Mouse (Mus musculus) lung, postnatal 14 days (tissue): ENCODE measurements around the gene Mical2.

Source experiments
- DNase-seq: peaks from one replicate; pipeline ENCODE4 v3.0.0; 2021

Gene Mical2

DNA sequence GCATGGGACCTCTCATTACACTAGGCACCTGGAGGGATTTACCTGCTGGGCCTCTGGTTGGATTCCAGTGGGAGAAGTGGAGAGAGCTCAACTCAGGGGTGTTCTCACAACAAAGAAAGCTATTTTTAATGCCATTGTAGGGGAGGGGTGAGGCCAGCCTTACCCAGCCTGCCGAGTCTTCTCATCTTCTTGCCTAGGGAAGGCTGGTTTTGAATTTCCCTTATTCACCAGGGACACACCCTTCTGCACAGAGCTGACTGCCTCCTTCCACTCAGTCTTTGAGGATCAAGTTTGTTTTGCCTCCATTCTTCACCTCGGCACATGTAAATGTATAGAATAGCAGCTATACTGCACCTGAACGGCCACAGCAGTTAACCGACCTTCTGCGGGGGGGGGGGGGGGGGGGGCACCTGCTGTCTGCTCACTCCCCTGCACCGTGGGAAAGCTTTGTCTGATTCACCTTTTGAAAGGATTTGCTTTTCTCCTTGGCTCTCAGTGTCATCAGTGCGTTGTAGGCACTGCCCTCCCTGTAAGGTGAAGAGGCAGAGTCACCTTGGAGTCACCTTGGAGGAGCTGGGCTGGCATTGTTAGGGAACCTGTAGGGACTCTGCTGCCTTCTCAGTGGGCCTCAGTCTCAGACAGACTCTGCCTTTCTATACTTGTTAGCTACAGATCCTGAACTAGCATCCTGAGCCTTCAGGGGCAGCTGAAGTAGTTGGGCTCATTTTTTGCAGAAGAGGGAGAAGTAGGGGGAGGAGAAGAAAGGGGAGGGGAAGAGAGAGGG lies 191.3 kb downstream of the Mical2 start:
- DNase-seq = no peak

DNA sequence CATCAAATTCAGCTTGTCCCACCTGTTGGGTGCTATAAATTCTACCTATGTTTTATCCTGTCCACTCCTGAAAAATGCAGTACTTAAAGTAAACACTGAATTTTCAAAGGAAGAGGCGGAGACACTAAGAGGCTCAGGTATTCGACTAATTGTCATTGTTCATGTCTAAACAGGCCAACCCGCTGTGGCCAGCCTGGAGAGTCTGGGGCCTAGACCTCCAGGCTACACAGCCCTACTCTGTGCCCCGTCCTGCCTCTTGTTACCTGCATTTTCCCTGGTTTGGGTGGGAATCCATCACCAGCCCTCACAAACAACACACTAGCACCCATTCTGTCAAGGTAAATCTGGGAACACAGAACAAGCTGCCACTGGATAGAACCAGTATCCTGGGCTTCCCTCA lies 191.9 kb downstream of the Mical2 start:
- no peak for DNase-seq

DNA sequence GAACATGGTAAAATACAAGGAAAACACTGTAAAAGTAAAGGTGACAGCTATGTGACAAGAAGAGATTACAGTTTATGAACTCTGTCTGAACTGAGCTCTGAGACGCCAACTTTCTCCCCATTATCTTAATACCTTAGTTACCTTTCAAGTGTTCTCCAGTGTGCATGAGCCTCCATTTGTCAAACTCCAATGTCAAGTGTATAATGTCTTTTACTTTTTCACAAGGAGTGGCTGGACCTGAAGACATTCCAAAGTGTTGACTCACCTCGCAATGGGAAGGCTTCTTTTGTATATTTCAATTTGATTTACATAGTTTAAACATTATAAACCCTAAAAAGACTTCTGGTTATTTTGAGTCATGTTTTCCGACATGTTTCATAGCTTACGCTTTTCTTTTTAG lies 197.8 kb downstream of the Mical2 start:
- DNase-seq = no peak

DNA sequence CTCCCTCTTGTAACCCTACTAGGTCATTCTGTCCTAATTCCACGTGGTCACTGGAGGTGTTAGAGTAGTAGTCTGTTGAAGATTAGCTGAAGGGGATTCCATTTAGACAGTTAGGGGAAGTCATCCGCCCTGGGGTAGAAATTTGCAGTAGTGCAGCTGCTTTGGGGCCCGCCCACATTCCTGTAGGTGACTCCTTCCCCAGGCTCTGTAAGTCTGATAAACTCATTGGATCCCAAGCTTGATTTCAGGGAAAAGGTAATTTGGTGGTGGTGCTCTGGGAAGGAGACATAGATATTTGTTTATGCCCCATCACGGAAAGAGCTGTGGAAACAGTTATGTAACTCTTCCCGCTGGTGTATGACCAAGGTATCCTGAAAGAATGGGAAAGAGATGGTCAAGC lies 201.2 kb downstream of the Mical2 start:
- DNase-seq = no peak

DNA sequence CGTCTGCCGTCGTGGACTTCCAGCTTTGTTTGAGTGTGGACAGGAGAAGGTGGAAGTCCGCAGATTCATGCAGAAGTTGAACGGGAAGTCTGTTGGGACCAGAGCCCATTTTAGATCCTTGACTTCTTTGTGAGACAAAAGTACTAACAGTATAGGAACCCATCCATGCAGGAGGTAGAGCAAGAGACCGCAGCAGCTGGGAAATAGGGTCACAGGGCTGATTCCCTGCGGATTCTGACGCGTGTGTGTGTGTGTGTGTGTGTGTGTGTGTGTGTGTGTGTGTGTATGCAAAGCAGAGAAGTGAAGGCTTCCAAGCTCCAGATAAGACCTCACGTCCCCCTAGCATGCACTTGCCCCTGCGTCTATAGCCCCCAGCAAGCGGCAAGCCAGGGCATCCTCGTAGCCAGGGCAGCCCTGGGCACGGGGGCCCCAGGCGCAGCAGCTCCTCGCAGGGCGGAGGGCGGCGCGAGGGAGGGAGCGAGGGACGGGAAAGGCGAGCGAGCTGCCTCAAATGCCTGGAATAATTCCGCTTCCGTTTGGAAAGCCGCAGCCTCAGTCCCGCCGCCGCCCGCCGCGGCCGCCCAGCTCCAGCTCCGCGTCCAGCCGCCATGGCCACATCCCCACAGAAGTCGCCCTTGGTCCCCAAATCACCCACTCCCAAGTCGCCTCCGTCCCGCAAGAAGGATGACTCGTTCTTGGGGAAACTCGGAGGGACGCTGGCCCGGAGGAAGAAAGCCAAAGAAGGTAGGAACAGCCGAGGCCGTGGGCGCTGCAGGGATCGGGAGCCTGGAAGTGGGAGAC lies 201.9 kb downstream of the Mical2 start, which contains the start of gene Parva:
Gene Parva, plus strand, starts transcription at position 149 of the 801 bp plus-strand sequence.
- DNase-seq = peak; percentile 81

DNA sequence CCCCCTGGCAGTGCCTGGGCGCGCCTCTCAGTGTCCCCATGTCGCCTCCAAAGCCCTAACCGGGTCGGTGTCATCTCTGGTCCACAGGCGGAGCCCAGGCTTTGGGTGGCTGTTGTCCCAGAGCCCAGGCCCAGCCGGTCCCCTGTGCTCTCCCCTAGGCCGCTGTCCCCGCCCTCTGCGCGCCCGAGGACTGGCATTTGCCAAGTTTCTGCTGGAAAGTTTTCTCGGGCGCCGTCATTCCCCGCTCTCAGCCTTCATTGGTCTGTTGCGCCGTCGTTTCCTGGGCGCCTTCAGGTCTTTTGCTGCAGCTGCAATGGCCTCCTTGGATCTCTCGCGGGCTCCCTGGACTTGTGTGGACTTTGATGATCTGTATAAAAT lies 202.5 kb downstream of the Mical2 start:
- peak; percentile 91 for DNase-seq

DNA sequence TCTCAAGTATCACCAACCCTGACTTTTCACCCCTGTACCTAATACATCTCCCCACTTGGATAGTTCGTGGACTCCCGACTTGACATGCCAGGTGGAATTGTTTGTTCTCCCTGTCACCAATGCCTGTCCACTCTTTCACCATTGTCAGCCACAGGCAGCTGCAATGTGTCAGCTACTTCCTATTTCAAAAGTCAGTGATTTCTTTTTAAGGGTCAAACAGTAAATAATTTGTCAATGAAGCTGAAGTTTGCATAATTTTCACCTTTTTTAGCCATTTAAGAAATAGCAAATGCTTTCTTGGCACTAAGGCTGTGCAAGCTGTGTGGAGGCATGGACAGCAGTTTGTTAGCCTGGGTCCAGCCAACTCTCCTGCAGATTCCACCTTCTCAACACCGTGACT lies 214.2 kb downstream of the Mical2 start:
- DNase-seq = peak; percentile 18

DNA sequence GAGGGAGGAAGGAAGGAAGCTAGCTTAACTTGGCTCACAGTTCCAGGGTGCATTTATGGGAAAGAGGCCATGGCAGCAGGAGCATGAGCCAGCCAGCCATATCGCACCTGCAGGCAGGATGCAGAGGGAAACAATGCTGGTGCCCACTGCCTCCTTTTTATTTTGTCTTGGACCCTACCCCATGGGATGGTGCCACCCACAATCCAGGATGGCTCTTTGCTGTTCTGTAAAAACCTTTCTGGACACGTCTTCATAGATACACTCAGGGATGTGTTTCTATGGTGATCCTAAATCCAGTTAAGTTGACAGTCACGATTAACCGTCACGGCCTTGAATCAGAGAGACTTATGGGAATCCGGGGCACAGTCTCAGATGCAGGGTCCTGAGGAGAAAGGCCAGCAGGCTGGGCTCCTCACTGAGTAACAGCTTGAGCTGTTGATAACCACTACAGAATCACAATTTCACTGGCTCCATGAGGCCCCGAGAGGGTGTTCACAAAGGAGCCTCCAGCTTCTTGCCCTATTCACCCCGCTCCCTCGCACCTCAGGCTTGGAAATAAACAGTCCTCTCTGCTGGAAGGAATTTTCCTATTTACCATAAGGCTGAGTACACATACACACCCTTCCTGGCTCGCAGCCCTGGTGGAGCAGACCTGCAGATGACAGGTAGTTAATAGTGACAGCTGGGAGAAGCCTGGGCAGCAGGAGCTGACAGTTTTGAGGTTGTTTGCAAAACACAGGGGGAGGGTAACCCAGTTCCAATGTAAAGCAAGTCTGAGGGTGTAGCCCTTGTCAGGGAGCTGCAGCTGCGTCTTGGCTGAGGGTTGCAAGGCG lies 218.7 kb downstream of the Mical2 start:
- peak; percentile 55 for DNase-seq

DNA sequence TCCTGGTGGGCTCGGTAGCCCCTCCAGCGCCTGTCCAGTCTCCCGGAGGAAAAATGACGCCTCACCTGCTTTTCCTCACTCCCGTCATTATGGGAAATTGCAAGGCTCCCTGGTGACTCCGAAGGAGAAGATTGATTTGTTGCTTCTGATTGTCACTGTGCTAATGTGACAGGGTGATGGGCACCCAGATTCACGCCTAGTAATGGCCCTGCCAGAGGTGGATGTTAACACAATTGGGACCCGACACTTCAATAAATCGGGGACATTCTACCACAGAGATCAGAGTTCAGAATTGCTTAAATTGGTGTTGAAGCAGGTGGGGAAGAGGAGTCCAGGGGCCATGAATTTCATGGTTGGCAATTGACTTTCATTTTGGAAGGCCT lies 219.3 kb downstream of the Mical2 start:
- DNase-seq = no peak

DNA sequence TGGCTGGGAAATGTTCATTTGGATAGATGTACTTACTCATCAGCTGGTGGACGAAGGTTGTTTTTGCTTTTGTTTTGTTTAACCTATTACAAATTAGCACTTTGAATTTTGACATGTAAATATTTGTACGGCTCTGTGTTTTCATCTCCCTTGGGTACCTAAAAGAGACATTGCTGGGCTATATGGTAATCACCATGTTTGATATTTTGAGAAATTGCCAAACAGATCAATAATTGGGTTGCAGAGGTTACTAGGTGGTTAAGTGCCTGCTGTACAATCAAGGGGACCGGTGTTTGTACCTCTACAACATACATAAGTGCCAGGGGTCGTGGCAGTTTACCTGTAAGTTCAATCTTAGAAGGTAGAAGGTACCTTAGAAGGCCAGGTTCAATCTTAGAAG lies 220.8 kb downstream of the Mical2 start:
- no peak for DNase-seq

DNA sequence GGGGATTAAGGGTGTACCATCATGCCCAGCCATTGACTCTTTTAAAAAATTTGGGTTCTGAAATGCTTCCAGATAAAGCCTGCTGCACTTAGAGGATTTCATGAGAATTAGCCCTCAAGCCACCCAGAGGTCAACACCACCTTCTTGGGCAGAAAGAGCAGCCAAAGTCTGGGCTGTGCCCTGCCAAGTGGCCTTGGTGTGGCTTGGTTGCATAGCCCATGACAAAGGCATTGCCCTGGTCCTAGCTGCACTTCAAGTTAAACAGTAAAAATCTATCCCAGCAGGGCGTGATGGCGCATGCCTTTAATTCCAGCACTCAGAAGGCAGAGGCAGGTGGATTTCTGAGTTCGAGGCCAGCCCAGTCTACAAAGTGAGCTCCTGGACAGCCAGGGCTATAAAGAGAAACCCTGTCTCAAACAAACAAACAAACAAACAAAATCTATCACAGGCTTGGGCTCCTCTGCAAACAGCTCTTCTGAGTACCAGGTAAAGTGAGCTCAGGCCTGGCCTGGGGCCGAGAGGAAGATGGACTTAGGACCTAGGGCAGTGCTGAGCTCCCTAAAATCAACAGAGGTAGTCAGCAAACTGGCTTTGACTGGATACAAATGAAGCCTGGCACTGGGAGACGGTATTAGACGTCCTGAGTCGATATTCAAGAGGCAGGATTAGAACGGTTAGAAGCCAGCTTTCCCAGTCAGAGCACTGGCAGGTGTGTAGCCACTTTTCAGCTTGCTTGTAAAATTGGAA lies 224.5 kb downstream of the Mical2 start:
- no peak for DNase-seq

DNA sequence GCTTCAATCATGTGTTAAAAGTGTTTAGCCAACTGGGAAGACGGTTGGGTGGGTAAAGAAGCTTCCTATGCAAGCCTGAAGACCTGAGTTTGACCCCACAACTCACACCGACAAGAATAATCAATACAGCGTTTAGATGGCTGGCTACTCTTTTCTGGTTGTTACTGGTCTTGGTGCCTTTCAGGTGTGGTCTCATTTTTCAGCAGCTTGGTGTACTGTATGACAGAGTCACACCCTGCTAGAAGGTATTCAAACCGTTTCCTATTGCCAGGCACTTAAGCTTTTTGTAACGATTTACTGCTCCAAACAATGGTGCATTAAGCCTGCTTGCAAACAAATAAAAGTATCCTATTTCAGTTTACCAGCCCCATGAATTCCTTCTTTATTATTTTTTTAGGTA lies 226.8 kb downstream of the Mical2 start:
- no peak for DNase-seq

DNA sequence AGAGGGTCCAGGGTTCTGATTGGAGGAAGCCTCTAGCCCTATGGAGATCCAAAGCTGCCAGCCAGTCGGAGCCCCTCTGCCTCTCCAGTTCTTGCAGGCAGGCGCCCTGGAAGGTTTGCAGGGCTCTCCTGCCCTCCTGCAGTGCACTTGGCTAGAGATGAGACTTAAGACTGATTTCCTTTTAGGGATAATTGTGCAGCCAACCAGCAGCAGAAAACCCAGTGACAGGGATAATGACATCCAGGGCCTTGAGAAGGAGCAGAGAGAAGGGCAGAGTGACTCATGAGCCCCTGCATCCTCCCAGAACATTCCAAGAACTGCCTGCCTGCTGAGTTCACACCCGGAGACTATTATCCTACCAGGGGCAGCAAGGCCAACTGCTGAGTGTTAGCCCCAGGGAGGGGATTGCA lies 228.2 kb downstream of the Mical2 start:
- DNase-seq = peak; percentile 37

DNA sequence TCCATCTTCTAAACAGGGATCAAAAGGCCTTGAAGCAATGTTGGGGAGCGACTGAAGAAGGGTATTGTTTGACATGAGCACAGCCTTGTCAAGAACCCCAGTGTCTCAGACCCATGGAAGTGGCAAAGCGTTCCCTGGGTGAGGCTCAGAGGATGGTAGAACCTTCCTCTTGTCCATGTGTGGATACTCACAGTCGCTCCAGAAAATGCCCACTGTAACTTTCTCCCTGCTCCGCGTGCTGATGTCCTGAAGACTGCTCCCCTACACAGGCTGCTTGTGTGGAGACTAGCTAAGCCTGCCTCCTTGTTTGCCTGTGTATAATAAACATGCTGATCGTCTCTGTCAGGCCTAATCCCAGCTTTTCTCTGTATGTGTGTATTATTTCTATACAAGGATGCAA lies 228.7 kb downstream of the Mical2 start:
- no peak for DNase-seq

DNA sequence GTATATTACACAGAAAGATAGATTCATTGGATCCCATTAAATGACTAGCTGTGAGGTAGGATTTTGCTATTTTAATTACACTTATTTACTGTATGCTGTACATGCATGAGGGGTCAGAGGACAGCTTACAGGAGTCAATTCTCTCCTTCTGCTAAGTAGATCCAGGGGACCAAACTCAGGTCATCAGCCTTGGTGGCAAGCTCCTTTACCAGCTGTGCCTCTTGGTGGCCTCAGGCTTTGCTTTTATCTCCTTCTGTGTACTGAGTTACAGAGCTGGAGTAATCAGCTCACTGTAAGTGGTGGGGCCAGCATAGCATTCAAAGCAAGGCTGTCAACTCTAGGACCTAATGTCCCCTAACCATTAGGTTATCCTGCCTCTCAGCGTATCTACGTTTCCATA lies 229.3 kb downstream of the Mical2 start:
- DNase-seq = no peak

DNA sequence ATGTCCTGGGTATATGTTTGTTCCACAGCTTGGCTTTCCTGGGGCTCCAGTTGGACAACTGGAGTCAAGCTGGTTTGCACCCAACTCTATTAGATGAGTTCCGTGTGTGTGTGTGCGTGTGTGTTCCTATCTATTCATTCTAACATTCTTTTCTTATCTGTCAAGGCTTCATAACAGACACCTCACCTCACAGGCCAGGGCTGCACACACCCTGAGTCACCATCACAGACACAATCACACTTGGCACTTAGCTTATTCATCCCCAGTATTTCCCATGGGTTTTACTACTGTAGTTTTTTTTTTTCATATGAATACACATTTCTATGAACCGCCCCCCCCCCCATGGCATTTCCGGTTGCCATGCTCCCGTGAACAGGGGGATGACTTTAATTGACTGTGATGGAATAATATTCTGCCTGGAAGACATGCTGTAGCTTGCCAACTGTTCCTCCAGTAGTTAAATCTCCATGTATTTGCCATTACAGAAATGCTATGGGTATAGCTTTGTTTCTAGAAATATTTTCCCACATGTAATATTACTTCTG lies 230.0 kb downstream of the Mical2 start:
- DNase-seq = no peak

DNA sequence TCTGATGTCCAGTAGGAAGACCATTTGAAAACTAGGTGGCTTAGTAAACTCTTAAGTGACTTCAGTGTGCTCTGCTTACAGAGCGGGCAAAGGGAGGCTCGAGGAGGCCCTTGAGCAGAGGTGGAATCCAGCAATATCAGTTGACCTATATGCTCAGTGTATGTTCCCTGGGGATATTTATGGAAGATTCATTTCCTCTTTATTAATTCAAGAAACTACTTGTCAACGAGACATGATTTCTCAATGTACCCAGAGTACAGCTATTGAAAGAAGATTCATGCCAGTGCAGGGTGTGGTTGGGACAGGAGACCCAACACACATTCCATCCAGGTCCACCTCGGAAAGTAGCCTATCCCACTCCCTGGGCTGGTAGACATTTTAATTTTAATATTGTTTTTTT lies 231.7 kb downstream of the Mical2 start:
- no peak for DNase-seq

DNA sequence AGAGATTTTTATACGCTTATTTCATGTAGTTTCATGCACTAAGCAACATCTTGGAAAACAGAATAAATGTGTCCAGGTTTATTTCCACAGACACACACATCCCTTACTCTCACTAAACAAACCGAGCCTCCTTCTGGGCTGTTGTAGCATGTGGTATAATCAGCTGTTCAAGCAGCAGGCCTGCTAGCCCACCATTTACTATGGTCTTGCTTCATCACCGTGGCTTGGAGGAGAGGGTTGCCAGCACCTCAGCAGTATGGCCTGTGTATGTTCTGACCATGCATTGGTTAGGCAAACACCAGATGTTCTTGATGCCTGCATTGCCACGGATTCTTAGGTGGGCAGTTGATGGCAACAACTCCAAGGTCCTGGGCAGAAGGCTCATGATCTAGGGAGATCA lies 232.3 kb downstream of the Mical2 start:
- no peak for DNase-seq

DNA sequence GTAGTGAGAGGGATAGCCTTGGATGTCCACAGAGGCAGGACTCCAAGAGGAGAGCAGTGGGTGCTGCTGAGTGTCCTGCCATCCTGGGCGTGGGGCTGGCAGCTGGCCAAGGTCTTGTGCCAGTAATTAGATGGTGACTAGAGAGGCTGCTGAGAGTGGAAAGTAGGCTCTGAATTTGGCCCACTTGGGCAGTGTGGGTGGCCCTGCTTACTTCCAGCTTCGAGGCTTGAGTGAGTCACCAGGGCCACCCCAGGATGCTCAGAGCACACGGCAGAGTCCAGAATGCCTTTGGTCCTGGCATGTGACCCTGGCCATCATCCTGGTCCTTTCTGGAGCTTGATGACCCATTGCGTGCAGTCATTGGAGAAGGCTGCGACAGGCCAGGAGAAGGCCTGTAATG lies 232.8 kb downstream of the Mical2 start:
- DNase-seq = peak; percentile 59
